Mouse (Mus musculus): ENCODE data around the gene Fam198a. TPM values are rescaled to one million over a fixed set of nuclear protein-coding genes. Genes with fewer than 3 reads are reported as not detected.

Gene Fam198a
- total RNA-seq, 4 experiments from 2014 or later = 0.31 to 0.79 (median 0.59) TPM

DNA sequence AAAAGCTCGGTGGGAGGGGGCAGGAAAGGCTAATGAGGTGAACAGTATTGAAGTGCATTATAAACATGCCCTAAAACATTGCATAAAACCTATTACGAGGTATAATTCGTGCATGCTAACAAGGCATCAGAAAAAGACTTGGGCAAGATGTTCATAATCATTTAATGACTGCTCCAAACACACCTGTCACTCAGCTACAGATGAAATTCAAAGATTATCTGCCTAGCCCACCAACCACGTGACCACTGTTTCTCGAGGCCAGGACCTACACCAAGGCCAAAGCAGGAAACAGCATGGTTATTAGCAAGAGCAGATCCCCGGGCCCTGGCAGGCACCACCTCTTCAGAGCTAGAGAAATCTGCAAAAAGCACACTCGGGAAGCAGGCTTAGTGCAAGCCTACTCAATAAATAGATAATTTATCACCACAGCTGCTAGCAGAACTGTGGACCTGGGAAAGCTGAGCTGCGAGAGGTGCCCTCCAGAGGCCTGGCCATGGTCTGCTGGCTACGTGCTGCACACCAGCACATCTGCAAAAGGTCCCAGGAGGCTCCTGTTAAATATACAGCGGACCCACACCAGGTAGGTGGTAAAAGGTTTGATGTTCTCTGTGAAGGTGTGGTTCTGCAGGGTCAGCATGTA lies 30.8 kb downstream of the Fam198a start:
- DNase-seq (ENCODE audit: low spot score) = no peak

DNA sequence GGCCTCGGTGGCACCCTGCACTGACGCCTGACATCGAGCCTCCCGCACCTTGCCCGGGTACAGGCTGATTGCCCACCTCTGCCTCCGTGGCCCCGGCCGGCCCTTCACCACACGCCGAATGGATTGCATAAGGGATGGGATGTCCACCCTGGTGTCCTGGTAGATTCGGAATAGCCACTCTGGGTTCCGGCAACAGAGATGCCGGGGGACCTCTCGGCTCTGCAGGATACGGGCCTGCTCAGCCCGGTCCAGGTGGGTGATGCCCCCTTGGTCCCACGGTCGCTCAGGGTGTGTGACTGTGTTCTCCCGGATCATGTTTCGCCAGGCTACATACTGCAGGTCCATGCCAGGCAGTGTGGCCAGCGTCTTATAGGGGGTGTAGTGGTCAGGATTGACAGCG lies 31.4 kb downstream of the Fam198a start:
- DNase-seq (ENCODE audit: low spot score) = no peak

DNA sequence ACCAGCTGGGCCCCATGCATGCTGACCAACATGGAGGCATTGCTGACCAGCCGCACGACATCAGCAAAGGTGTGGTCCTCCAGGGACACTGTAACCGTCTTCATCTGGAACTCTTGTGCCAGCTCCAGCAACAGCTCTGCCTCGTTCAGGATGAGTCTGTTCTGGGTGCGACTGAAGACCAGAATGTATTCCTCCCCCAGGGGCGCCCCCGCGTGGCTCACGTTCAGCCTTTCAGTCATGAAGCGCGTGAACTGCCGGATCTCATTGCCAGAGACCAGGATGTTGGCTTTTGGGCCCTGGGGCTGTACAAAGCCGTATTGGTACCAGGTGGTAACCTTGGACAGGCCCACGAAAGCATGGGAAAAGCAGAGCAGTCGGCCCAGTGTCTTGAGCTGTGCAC lies 31.9 kb downstream of the Fam198a start:
- DNase-seq (ENCODE audit: low spot score) = no peak

DNA sequence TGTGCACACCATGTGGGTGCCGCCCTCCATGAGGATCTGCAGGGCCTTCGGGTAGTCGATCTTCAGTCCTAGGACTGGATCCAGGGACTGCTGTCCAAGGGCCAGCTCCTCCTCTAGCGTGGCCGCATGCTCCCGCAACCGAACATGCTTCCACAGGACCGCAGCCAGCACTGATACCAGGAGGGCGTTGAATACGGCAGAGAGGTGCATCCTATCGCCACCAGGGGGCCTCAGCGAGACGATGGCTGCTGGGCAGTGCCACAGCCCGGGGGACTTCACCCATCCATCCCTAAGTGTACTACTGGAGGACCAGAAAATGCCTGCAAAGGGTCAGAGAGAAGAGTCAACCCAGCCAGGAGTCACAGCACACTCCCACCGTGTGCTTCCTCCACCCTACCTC lies 32.7 kb downstream of the Fam198a start:
- DNase-seq (ENCODE audit: low spot score) = peak; percentile 45

DNA sequence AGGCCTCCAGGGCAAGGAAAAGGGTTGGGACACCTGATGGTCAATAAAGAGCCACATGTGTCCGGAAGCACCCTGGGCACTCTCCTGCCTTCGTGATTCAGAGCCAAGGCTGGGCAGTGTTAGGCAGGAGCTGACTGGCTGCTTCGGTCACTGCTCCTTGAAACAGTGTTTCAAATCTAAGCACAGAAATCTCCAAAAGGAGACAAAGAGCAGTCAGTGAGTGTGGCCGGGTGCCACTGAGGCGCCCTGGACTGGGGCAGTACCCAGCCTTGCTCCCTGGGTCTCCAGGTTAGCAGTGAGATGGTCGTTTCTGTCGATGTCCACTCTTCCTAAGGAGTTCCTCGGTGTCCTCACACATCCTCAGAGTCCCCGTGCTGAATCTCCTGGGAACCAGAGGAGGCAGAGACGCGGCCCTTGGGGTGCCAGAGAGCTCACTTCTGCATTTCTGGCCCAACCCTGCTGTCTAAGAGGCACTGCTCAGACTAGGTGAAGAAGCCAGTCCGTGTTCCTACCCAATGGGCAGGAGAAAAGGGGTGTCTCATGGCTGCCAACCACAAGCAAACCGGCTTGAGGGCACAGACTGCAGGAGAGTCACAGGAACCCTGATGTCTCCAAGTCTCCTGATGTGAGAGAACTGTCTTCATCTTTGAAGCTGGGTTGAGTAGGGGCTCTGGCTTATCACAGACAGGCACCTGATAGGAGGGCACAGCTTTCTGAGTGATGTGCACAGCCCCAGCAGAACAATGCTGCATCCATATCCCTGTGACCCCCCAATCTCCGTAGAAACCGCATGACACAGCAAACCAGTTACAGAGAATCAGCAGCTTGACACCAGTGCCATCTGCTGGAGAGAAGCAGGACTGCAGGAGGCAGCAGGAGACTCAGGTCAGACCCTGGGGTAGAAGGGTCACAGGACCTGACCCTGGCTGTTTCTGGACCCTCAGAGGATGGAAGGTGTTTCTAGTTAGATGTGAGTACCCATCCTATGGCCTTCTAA lies 34.0 kb downstream of the Fam198a start:
- DNase-seq (ENCODE audit: low spot score) = peak; percentile 73

DNA sequence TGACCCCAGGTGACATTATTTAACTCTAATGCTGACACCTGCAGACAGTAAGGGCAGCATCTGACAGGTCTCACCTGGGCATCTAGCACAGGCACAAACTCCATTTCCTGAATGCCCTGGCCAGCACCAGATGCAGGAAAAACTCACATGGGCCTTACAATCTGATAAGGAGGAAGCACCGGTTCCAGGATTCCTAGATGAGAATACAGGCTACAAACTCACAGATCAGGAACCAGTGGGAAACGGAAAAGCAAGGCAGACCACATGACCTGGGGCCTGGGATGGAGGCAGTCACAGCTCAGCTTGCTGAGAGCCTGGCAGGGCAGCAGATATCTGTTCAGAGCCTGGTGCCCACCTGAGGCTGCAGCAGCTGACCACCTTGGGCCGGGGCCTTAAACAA lies 38.1 kb downstream of the Fam198a start:
- no peak for DNase-seq (ENCODE audit: low spot score)

DNA sequence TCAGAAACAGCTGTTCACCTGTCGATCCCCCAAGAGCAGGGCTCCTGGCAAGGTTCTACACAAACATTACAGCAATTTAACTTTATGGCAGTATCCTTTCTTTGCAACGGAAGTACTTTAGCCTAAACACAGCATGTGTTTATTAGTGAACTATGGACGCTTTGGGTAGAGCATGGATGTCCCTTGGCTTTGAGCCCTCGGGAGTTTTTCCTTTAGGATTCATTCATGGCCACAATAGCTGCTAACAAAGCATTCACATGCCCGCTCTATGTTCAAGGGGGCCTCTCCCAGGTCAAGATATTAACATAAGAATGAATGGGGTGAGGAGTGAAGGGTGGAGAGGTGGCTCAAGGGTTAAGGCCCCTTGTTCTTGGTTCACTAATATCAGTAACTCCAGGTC lies 38.7 kb downstream of the Fam198a start:
- no peak for DNase-seq (ENCODE audit: low spot score)

DNA sequence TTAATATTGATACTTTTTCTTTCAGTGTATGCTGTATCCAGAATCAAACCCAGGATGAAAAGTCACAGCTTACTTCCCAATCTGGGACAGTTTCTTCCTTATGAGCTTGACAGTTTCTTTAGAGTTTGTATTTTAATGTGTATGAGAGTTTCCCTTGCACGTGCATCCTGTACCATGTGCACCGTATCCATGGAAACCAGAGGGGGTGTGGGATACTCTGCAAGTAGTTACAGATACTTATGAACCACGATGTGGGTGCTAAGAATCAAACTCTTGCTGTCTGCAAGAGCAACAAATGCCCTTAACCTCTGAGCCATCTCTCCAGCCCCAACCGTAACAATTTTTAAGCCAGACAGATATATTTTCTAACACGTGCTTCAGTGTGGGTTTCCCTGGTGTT lies 40.3 kb downstream of the Fam198a start:
- no peak for DNase-seq (ENCODE audit: low spot score)

DNA sequence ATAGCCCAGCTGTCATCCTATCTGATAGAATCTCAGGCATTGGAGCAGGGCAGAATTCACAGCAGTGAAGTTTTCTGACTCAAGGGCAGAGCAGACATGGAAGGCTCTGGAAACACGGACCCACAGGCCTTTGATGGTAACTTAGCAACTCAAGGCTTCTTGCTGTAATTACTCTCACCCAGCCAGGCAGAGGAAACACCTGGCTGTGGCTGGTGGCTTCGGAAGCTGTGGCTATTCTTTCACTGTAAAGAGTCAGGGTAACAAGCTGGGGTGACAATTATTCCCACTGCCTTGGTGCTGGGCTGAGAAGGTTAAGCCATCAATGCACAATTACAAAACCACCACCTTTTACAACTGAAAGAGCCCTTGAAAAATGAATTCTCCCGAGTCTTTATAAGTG lies 42.3 kb downstream of the Fam198a start:
- no peak for DNase-seq (ENCODE audit: low spot score)

DNA sequence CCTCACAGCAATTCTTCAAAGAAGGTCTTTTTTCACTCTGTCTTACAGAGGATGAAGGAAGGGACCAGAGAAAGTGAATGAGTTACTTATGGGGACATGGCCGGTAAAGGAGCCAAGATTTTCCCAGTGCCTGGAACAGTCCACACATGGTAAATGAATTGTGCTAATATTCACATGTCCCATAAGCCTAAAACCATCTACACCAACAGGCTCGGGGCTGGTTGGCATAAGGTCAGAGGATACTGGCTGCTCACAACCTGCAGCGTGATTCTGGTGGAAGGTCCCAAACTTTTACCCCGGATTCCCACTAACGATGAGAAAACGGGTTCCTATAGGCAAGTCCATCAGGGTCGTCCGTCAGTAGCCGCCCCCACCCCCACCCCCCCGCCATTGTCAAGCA lies 44.3 kb downstream of the Fam198a start:
- DNase-seq (ENCODE audit: low spot score) = no peak

DNA sequence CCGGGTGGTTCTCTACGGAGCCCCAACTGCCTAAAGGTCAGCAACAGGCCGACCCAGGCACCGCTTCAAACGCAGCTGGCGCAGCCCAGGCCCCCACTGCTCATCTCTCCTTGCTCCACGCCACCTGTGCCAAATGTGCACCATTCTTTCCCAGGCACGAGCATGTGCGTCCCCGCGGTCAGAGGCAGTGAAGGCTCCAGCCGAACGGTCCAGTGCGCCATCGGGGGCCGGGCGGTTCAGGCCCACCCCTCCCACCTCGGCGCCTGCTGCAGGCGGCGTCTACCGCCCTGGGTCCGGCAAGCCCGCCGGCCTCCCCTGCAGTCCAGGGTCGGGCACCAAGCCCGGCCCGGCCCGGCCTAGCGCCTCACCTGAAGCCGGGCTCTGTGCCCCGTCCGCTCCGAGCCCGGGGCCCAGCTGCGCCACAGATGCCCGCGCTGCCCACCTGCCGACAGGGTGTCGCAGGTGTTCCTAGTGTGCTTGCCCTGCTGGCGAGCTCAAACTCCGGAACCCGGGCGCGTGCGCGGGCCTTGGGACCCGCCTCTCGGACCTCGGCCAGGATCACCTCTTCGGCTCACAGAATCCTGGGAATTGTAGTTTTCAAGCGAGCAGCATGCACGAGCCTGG lies 44.8 kb downstream of the Fam198a start:
- peak; percentile 85 for DNase-seq (ENCODE audit: low spot score)

DNA sequence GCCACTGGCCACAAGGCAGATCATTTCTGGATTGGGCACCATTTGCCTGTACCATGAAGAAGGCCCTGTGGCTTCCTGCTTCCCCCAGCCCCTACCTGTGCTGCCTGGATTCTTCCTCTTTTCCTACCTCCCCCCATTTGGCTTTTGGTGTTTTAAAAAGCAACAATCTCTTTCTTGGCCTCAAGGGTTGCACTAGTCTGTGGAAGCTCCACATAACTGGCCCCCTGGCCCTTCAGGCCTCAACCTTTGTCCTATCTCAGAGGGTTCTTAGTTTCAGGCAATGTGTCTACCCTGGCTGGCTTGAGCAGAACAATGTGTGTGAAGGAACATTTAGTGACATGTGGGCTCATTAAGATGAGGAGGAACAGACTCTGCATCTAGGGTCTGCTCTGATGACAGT lies 46.2 kb downstream of the Fam198a start, which contains the start of gene Pomgnt2:
Gene Pomgnt2 (minus strand): TSS at position 101 of the 400 bp plus-strand sequence.
- DNase-seq (ENCODE audit: low spot score) = no peak

DNA sequence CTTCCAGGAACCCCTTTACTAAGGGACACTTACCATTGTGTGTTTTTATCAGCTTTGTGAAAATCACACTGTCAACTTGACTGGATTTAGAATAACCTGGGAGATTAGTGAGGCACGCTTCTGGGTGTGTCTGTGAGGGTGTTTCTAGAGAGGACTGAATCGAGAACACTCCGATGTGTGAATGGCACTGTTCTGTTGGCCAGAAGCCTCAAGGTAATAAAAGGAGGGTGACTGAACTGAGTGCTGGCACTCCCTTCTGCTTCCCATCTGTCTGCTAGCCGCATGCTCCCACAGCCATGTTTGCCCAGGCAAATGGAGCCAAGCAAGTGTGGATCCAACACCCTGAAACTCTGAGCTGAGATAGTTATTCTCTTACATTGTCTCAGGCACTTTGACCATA lies 47.2 kb downstream of the Fam198a start:
- DNase-seq (ENCODE audit: low spot score) = no peak

DNA sequence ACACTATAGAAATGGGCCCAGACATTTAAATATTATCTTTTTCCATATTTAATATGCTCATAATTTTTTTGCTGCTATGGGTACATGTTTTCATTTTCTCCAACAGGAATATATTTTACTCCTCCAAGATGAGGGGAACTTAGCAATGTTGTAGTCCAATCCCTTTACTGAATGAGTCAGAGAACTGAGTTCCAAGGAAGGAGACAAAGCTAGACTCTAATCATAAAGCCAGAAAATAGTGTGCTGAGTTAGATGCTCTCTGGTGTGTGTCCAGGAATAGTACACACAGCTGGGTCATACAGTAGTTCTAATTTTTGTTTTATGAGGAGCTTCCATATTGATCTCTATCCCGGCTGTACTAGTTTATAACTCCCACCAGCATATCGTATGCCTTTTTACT lies 55.4 kb downstream of the Fam198a start:
- DNase-seq (ENCODE audit: low spot score) = no peak

DNA sequence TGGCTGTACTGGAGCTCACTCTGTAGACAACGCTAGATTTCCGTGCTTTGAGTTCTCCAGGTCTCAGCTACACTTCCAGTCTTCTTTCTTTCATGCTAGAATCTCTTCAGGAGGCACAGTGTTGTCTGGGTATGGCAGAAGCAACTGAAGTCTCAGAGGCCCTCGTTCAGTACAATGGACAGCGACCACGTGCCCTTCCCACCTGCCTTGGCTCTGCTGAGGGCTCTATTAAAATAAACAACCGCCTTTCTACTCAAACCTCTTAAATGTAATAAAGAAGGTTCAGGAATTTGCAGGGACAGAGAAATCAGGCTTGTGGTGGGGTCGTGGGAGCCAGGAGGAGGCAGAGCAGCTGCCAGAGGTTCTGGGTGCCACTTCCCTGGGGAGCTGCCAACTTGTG lies 55.8 kb downstream of the Fam198a start:
- DNase-seq (ENCODE audit: low spot score) = no peak

DNA sequence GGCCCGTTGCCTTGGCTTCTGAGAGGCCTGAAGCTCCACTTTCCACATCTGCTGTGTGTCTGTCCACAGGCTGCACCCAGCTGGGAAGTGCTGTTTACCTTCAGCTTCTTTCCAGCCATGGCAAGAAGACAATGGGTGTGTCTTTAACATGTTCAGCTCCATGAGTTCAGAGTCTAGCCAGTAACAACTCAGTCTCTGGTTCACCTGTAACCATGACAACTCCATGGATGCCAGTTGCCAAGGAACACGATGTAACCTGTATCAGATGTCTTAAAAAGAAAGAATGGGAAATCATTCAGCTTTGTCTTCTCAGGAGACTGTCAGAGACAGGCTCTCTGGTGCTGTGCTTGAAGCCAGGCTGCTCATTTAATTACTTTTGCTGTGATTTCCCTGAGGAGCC lies 58.1 kb downstream of the Fam198a start:
- no peak for DNase-seq (ENCODE audit: low spot score)

DNA sequence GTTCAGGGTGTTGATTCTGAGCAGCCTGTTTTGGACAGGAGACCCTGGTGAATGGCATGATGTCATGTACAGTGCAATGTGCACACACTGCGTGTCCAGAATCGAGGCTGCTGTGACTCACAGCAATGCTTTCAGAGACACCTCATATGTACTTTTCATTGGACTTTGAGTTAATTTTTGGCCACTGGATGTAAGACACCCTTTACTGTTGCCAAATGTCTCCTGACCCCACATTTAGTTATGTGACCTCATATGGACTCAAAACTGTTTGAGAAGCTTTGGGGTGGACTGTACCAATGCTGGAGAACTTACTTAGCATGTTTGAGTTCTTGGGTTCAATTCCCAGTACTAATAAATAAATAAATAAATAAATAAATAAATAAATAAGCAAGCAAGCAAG lies 60.0 kb downstream of the Fam198a start:
- DNase-seq (ENCODE audit: low spot score) = no peak

DNA sequence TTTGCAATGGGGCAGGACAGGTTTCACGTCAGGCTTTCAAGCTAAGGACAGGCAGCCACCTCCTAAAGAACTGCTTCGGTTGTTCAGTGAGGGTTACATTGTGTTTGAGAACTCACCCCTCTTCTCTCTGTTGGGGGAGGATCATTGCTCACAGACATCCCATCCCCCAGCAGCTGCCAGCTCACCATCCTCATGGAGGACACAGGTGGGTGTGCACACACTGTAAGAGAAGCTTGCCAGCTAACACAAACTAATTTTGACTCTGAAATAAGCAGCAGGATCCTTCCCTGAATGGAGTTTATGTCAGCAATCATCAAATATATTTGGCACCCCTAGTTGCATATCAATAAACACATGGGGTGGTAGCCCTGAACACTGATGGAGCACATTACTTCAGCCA lies 62.0 kb downstream of the Fam198a start:
- no peak for DNase-seq (ENCODE audit: low spot score)

DNA sequence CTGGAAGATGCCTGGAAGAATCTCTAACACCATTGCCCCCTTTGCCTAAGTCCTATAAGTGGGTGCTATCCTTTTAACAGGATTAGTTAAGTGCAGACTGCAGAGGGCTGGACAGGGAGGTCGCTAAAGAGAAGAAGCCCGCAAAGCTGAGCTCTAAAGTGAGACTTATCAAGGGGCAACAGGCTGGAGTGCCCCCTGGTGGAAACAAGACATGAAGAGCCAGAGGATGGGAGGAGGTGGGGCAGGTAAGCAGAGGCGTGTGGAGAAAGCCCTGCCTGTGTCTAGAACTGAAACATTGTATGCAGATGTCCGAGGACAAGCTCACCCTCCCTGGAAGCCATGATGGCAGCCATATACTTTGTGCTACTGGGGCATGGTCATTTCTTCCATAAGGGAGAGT lies 62.8 kb downstream of the Fam198a start:
- DNase-seq (ENCODE audit: low spot score) = no peak

DNA sequence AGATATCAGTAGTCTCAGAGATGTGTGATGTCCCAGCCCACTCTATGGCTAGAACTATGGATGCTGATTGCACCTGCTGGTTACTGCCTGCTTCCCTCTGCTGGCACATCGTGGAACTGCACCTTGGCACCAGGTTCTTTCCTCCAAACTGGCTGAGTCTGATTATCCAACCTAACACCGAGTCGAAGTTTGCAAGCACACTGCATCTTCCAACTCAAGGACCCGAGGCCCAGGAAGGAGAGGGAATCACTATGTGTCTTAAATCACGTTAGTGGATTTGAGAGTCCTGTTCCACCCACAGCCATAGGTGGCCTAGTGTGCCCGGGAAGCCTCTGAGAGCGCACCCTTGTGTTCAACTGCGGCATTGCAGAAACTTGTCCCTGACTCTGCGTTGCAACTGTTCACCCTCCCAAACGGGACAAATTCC lies 63.5 kb downstream of the Fam198a start:
- peak; percentile 83 for DNase-seq (ENCODE audit: low spot score)

DNA sequence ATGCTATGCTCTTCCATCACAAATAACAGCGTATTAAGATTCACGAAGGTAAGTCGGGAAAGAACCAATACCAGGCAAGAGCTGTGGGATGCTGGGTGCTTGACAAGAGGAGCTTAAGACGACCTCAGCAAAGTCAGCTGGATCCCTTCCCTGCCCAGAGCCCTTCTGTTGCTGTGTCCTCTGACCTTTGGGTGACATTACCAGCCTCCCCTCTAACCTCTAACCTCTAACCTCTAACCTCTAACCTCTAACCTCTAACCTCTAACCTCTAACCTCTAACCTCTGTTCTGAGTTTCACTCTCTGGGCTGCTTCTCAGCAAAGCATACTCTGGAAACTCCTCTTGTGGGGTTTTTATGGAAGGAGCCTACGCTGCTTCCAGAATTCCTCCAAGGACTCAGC lies 67.3 kb downstream of the Fam198a start:
- DNase-seq (ENCODE audit: low spot score) = no peak

DNA sequence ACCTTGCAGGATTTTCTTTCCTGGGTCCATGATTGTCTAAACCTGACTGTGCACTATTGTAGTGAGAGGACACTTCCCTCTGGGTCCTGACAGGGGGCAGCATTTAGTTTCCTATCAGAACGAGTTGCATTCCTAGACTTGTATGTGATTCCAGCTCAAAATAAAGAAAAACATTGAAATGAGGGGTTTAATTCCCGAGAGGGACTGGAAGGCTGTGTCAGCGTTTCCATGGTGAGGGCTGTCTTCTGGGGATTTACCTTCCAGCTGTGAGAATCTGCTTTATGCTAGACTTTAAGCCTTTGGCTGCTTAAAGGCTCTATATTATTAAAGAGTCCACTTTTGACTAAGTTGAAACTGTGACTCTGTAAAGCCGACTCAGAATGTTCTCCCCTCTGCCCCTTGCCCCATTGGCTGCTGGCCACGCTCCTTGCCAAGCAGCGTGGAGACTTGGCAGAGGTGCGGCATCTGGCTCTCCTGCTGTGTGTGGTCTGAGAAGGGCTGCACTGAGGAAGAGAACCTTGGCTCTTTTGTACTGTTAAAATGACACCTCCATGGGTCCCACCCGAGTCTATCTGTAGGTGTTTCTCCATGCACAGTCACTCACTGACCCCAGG lies 68.1 kb downstream of the Fam198a start:
- peak; percentile 86 for DNase-seq (ENCODE audit: low spot score)
